In genomic region chr3:90560008-90560628, GRCm38 (mm10) we compare ENCODE assay signal across 25 mouse cellular contexts. TPM values are rescaled to one million over a fixed set of nuclear protein-coding genes. Genes with fewer than 3 reads are reported as not detected.
DNase-seq lines count a peak whose midpoint lies in the region; ATAC-seq and TF ChIP-seq lines count a peak whose summit lies in the region.
"Had no signal": no experiment of that assay in that cellular context is flagged by ENCODE, and none has a peak within 500 bp of the region (broad histone marks: within the 10 kb centered on the region; RNA-seq: fewer than 3 reads in every experiment).

S100a3 (plus strand) TSS chr3:90560578.

- H3K4me3 ChIP-seq in heart, embryonic 16.5 days (ENCODE audit: low read length) = no peak within 1 kb of the TSS
- H3K4me3 ChIP-seq in heart, adult 2 months = no peak within 1 kb of the TSS
- H3K4me3 ChIP-seq in C2C12 (ENCODE audit: insufficient read depth, poor library complexity, severe bottlenecking) = no peak within 1 kb of the TSS
- no peak within 1 kb of the TSS for H3K4me3 ChIP-seq in limb, embryonic 13.5 days
- H3K4me3 ChIP-seq: forebrain, embryonic 13.5 days; gastrocnemius, adult 2 months; heart, embryonic 10.5 days; heart, embryonic 15.5 days; hindbrain, embryonic 10.5 days; hindbrain, embryonic 15.5 days had no signal

- peak within 1 kb of the TSS; percentile 31 for H3K27ac ChIP-seq in heart, embryonic 16.5 days (ENCODE audit: low read length)
- H3K27ac ChIP-seq in heart, adult 2 months = no peak within 1 kb of the TSS
- H3K27ac ChIP-seq in limb, embryonic 13.5 days = no peak within 1 kb of the TSS
- H3K27ac ChIP-seq: forebrain, embryonic 13.5 days; gastrocnemius, adult 2 months; heart, embryonic 10.5 days; heart, embryonic 15.5 days; hindbrain, embryonic 10.5 days; hindbrain, embryonic 15.5 days had no signal

- no peaks in the 10 kb centered on the region for H3K27me3 ChIP-seq in heart, embryonic 16.5 days (ENCODE audit: control insufficient read depth, insufficient read depth, low read length)
- no peaks in the 10 kb centered on the region for H3K27me3 ChIP-seq in heart, adult 2 months (ENCODE audit: control insufficient read depth, insufficient read depth, low read length)
- no peaks in the 10 kb centered on the region for H3K27me3 ChIP-seq in C2C12 (ENCODE audit: control insufficient read depth, insufficient read depth, insufficient read length)
- H3K27me3 ChIP-seq in limb, embryonic 13.5 days = no peaks in the 10 kb centered on the region
- H3K27me3 ChIP-seq: forebrain, embryonic 13.5 days; heart, embryonic 15.5 days; hindbrain, embryonic 15.5 days had no signal

- DNase-seq in heart, adult 2 months = no peak
- DNase-seq in brain, adult 2 months (ENCODE audit: low read depth, low spot score) = peak; percentile 16
- DNase-seq in urinary bladder, postnatal 4 days (ENCODE audit: low spot score in 2 of 2) = no peak
- DNase-seq: adrenal gland, postnatal 10 days; cerebellum, adult 11-12 months; cerebellum, adult 9-10 months; cerebellum, postnatal 25 days; gastrocnemius, adult 2 months; gastrocnemius, postnatal 25 days; kidney, adult 18-20 months had no signal

- no peak for TF ChIP-seq EP300 in heart, adult 2 months (IDR thresholded peaks at IDR 0.05; ENCODE audit: insufficient read depth, low read depth, low read length)

- 77% methylated on average over 6 of the region's 6 CpGs for WGBS in heart, embryonic 16.5 days
- 83% methylated on average over 6 of the region's 6 CpGs for WGBS in heart, adult 2 months
- WGBS in limb, embryonic 13.5 days = 56% methylated on average over 6 of the region's 6 CpGs

- no peak for TF ChIP-seq CTCF in heart, adult 2 months (IDR thresholded peaks at IDR 0.05)
- TF ChIP-seq CTCF in C2C12 (IDR thresholded peaks at IDR 0.05; ENCODE audit: control insufficient read depth, insufficient read depth, insufficient read length) = no peak

- no peak for ATAC-seq in heart, embryonic 16.5 days (replicated peaks; ENCODE audit: extremely low read depth, insufficient read depth, low FRiP score)
- peak; percentile 61; the same call in 1 of the 2 replicates for ATAC-seq in limb, embryonic 13.5 days (ENCODE audit: low FRiP score, low read depth)
- ATAC-seq in activated CD4-positive, CD25-positive, alpha-beta regulatory T cell, adult 4 months = no peak
- ATAC-seq: CD4-positive, CD25-positive, alpha-beta regulatory T cell, adult 4 months; forebrain, embryonic 13.5 days; inflammation-experienced regulatory T-cells, adult 6 months had no signal

- no peaks in the 10 kb centered on the region for H3K9me3 ChIP-seq in heart, embryonic 16.5 days (replicated peaks; ENCODE audit: control insufficient read depth, low read length)
- H3K9me3 ChIP-seq in limb, embryonic 13.5 days = no peaks in the 10 kb centered on the region
- H3K9me3 ChIP-seq: forebrain, embryonic 13.5 days; G1E; heart, embryonic 10.5 days; heart, embryonic 15.5 days; hindbrain, embryonic 10.5 days; hindbrain, embryonic 15.5 days had no signal

- H3K4me2 ChIP-seq in heart, embryonic 16.5 days (ENCODE audit: low read depth, low read length) = no peak within 1 kb of the TSS
- no peak within 1 kb of the TSS for H3K4me2 ChIP-seq in limb, embryonic 13.5 days (replicated peaks)
- H3K4me2 ChIP-seq: forebrain, embryonic 13.5 days; heart, embryonic 15.5 days; hindbrain, embryonic 15.5 days had no signal

- H3ac ChIP-seq in C2C12 (ENCODE audit: control insufficient read depth, insufficient read length, low read depth) = no peak within 1 kb of the TSS

- H3K79me3 ChIP-seq in C2C12 (ENCODE audit: low read depth) = no peaks in the 10 kb centered on the region

- no peak for TF ChIP-seq POLR2A in heart, adult 2 months (IDR thresholded peaks at IDR 0.05; ENCODE audit: insufficient read depth, low read depth, low read length)

- intact Hi-C loops in heart, adult 2 months (cut with DNase I) = no loop called here

- H3K9ac ChIP-seq in heart, embryonic 16.5 days (ENCODE audit: low read length) = no peak within 1 kb of the TSS
- no peak within 1 kb of the TSS for H3K9ac ChIP-seq in heart, adult 2 months (ENCODE audit: low read depth, low read length)
- H3K9ac ChIP-seq in limb, embryonic 13.5 days = no peak within 1 kb of the TSS
- H3K9ac ChIP-seq: forebrain, embryonic 13.5 days; heart, embryonic 15.5 days; hindbrain, embryonic 15.5 days had no signal

- no peaks in the 10 kb centered on the region for H3K79me2 ChIP-seq in heart, adult 2 months (replicated peaks; ENCODE audit: control insufficient read depth, insufficient read depth, low read length)
- H3K79me2 ChIP-seq in C2C12 (ENCODE audit: control insufficient read depth, insufficient read depth) = no peaks in the 10 kb centered on the region

- no peaks in the 10 kb centered on the region for H3K4me1 ChIP-seq in heart, embryonic 16.5 days (ENCODE audit: control insufficient read depth, insufficient read depth, low read length)
- H3K4me1 ChIP-seq in heart, adult 2 months (ENCODE audit: control insufficient read depth, insufficient read depth, low read length) = no peaks in the 10 kb centered on the region; the same call in 1 of the 2 replicates
- H3K4me1 ChIP-seq in limb, embryonic 13.5 days = no peaks in the 10 kb centered on the region
- H3K4me1 ChIP-seq: heart, embryonic 10.5 days; heart, embryonic 15.5 days; hindbrain, embryonic 15.5 days had no signal

- no peaks in the 10 kb centered on the region for H3K36me3 ChIP-seq in heart, embryonic 16.5 days (ENCODE audit: control insufficient read depth, insufficient read depth)
- no peaks in the 10 kb centered on the region for H3K36me3 ChIP-seq in heart, adult 2 months (ENCODE audit: control insufficient read depth, insufficient read depth, low read length)
- no peaks in the 10 kb centered on the region for H3K36me3 ChIP-seq in C2C12 (ENCODE audit: control insufficient read depth, insufficient read depth)
- H3K36me3 ChIP-seq in limb, embryonic 13.5 days = no peaks in the 10 kb centered on the region
- H3K36me3 ChIP-seq: G1E; heart, embryonic 10.5 days; heart, embryonic 15.5 days; hindbrain, embryonic 10.5 days; hindbrain, embryonic 15.5 days had no signal

TF ChIP-seq in C2C12, 6 proteins besides CTCF, POLR2A, EP300 and RAD21:
- no peak for TF ChIP-seq MYOG (IDR thresholded peaks at IDR 0.05; ENCODE audit: control insufficient read depth, extremely low read depth, insufficient read length)
- no peak for TF ChIP-seq CEBPB (IDR thresholded peaks at IDR 0.05; ENCODE audit: low read depth)
- TF ChIP-seq FOSL1 (IDR thresholded peaks at IDR 0.05; ENCODE audit: insufficient read depth, low read length, poor library complexity, severe bottlenecking) = no peak
- TF ChIP-seq MYOD1 (IDR thresholded peaks at IDR 0.05; ENCODE audit: control insufficient read depth, insufficient read length, low read depth) = no peak
- TF ChIP-seq MAX (IDR thresholded peaks at IDR 0.05) = no peak
- no peak for TF ChIP-seq USF1 (IDR thresholded peaks at IDR 0.05; ENCODE audit: low read depth)

RNA-seq across cellular contexts. Expression of gene S100a3, which starts in this region (rescaled TPM):
- 1.4 and 3.8 TPM in 2 replicates for polyA plus RNA-seq in heart, embryonic 16.5 days (2015; fragmentation: Nextera tagmentation; extraction: Ambion mirVana)
- not detected for total RNA-seq in heart, adult 2 months (2021)
- 0.32 and 0.37 TPM in 2 replicates for polyA plus RNA-seq in heart, adult 2 months (2012; rRNA removed)
- 22.0 TPM for polyA plus RNA-seq in C2C12 (2012; fragmentation: generic; extraction: Trizol)
- 0.54 and 0.70 TPM in 2 replicates for polyA plus RNA-seq in limb, embryonic 13.5 days (2015; fragmentation: Nextera tagmentation; extraction: Ambion mirVana)
- 1 to 10 TPM; 2.6 to 3.2 TPM for polyA plus RNA-seq in activated CD4-positive, CD25-positive, alpha-beta regulatory T cell, adult 4 months (2017; shearing (Covaris generic))
- total RNA-seq: adrenal gland, postnatal 10 days; adrenal gland, postnatal 4 days; gastrocnemius, adult 2 months; gastrocnemius, postnatal 25 days; granulocyte monocyte progenitor cell, adult 5-6 weeks; heart, postnatal 25 days had no signal
- polyA plus RNA-seq: forebrain, embryonic 13.5 days; G1E had no signal

Comparison
In these comparisons a context has a peak if more than half of its experiments do, and no peak if none do; other contexts are left out.
1. Peak in ATAC-seq in limb, embryonic 13.5 days; RNA of the gene not detected or under 1 TPM.